Mouse (Mus musculus) lung, adult 2 months (tissue): ENCODE data around the gene Kng2.

Experiments
- CTCF ChIP-seq: fragments of 200-500 bp; IDR thresholded peaks from 2 replicates; pipeline ENCODE4 v1.5.1; 2011; ENCODE audit warnings: mild to moderate bottlenecking, low read length, control low read depth; ENCODE audit not compliant: insufficient read depth
- POLR2A ChIP-seq: fragments of 200-500 bp; IDR thresholded peaks from 2 replicates; pipeline ENCODE4 v1.6.1; 2011; ENCODE audit warnings: low read depth, mild to moderate bottlenecking, control low read depth, low read length, borderline replicate concordance; ENCODE audit errors: extremely low read depth

GRCm38 (mm10) chr16:22937631-22938030 lies 91.7 kb downstream of the Kng2 start:
- TF ChIP-seq CTCF (no peak), POLR2A (no peak)
